ENCODE assay signal across 8 mouse cellular contexts in genomic region chr1:131827787-131828258, GRCm38 (mm10). TPM values are rescaled to one million over a fixed set of nuclear protein-coding genes. Genes with fewer than 3 reads are reported as not detected.
DNase-seq lines count a peak whose midpoint lies in the region; ATAC-seq and TF ChIP-seq lines count a peak whose summit lies in the region.

No protein-coding gene starts in this region.

- peaks cover 8% of the 10 kb centered on the region; the same call in 1 of the 2 replicates for H3K4me1 ChIP-seq in bone marrow macrophage, adult 2 months (ENCODE audit: control insufficient read depth, insufficient read depth, low read length)
- peaks cover 3% of the 10 kb centered on the region; the same call in 1 of the 2 replicates for H3K4me1 ChIP-seq in embryonic fibroblast, embryonic 13.5 days (ENCODE audit: control insufficient read depth, insufficient read depth, low read length)
- peaks cover 7% of the 10 kb centered on the region for H3K4me1 ChIP-seq in kidney, embryonic 14.5 days (ENCODE audit: control insufficient read depth, insufficient read depth, low read length)
- peaks cover 38% of the 10 kb centered on the region for H3K4me1 ChIP-seq in limb, embryonic 15.5 days

- H3K36me3 ChIP-seq in kidney, embryonic 14.5 days (ENCODE audit: control insufficient read depth, insufficient read depth, low read length): peaks cover 12% of the 10 kb centered on the region; the same call in 1 of the 2 replicates
- peaks cover 19% of the 10 kb centered on the region for H3K36me3 ChIP-seq in limb, embryonic 15.5 days

- WGBS in kidney, embryonic 14.5 days: under 1% methylated on average over 36 of the region's 36 CpGs
- WGBS in limb, embryonic 15.5 days: 0% methylated on average over 35 of the region's 36 CpGs

- no peak for TF ChIP-seq POLR2A in bone marrow macrophage, adult 2 months (IDR thresholded peaks at IDR 0.05; ENCODE audit: borderline replicate concordance, low read depth, low read length)
- TF ChIP-seq POLR2A in embryonic fibroblast, embryonic 13.5 days (IDR thresholded peaks at IDR 0.05; ENCODE audit: low read depth, low read length): peak; percentile 85

- no peak for TF ChIP-seq CTCF in bone marrow macrophage, adult 2 months (IDR thresholded peaks at IDR 0.05; ENCODE audit: low read depth, low read length)
- TF ChIP-seq CTCF in embryonic fibroblast, embryonic 13.5 days (IDR thresholded peaks at IDR 0.05; ENCODE audit: borderline replicate concordance, insufficient read depth, low read length): no peak

- peak overlapping the region; percentile 12; the same call in 1 of the 2 replicates for H3K27ac ChIP-seq in bone marrow macrophage, adult 2 months (ENCODE audit: insufficient read depth, low read depth, low read length)
- H3K27ac ChIP-seq in embryonic fibroblast, embryonic 13.5 days (ENCODE audit: insufficient read depth, low read length): peak overlapping the region; percentile 57
- H3K27ac ChIP-seq in kidney, embryonic 14.5 days (ENCODE audit: low read depth, low read length): peak overlapping the region; percentile 77
- H3K27ac ChIP-seq in limb, embryonic 15.5 days: peak overlapping the region; percentile 93

- H3K4me3 ChIP-seq in bone marrow macrophage, adult 2 months (ENCODE audit: insufficient read depth, low read length): peak overlapping the region; percentile 85
- peak overlapping the region; percentile 81 for H3K4me3 ChIP-seq in embryonic fibroblast, embryonic 13.5 days (ENCODE audit: insufficient read depth, low read length)
- H3K4me3 ChIP-seq in kidney, embryonic 14.5 days (ENCODE audit: low read length): peak overlapping the region; percentile 71
- peak overlapping the region; percentile 81 for H3K4me3 ChIP-seq in limb, embryonic 15.5 days

- H3K9me3 ChIP-seq in kidney, embryonic 14.5 days (ENCODE audit: control insufficient read depth, low read length): no peaks in the 10 kb centered on the region
- no peaks in the 10 kb centered on the region for H3K9me3 ChIP-seq in limb, embryonic 15.5 days

- DNase-seq in A20 (ENCODE audit: low read depth, low spot score): peak; percentile 97
- DNase-seq in heart, adult 9 months (ENCODE audit: low spot score in 2 of 2): peak; percentile 95 to 96
- peak; percentile 76 to 90 for DNase-seq in monocyte, adult 2 months (ENCODE audit: low read depth in 1 of 2, low spot score in 2 of 2)
- peak; percentile 90 to 92 for DNase-seq in spleen, postnatal 36 days (ENCODE audit: low spot score in 2 of 2)

- H3K27me3 ChIP-seq in kidney, embryonic 14.5 days (ENCODE audit: control insufficient read depth, insufficient read depth, low read length): no peaks in the 10 kb centered on the region
- no peaks in the 10 kb centered on the region for H3K27me3 ChIP-seq in limb, embryonic 15.5 days

- H3K9ac ChIP-seq in kidney, embryonic 14.5 days (ENCODE audit: low read depth, low read length): peak overlapping the region; percentile 72
- H3K9ac ChIP-seq in limb, embryonic 15.5 days: peak overlapping the region; percentile 74

- peak; percentile 94 for ATAC-seq in kidney, embryonic 14.5 days (ENCODE audit: low FRiP score, low TSS enrichment)
- ATAC-seq in limb, embryonic 15.5 days (ENCODE audit: insufficient number of reproducible peaks, low FRiP score, low TSS enrichment, low read depth): peak; percentile 93

- peak overlapping the region; percentile 57 for H3K4me2 ChIP-seq in kidney, embryonic 14.5 days (replicated peaks; ENCODE audit: low read depth, low read length)
- peak overlapping the region; percentile 71 for H3K4me2 ChIP-seq in limb, embryonic 15.5 days

RNA-seq across cellular contexts. Expression of gene Slc41a1, which starts 0.5 kb away (rescaled TPM):
- 7.8 and 9.3 TPM in 2 replicates for polyA plus RNA-seq in bone marrow macrophage, adult 2 months (2012; ENCODE audit: insufficient read depth, insufficient read length, missing spikeins)
- 21.1 and 22.7 TPM in 2 replicates for polyA plus RNA-seq in embryonic fibroblast, embryonic 13.5 days (2011; ENCODE audit: insufficient read length, low read depth, missing spikeins)
- polyA plus RNA-seq in kidney, embryonic 14.5 days (2014; fragmentation: Nextera tagmentation; extraction: Ambion mirVana): 10.7 and 11.2 TPM in 2 replicates
- polyA plus RNA-seq in limb, embryonic 15.5 days (2015; fragmentation: Nextera tagmentation; extraction: Ambion mirVana): 16.4 and 18.8 TPM in 2 replicates

RNA-seq across cellular contexts. Expression of gene Pm20d1, which starts 30.6 kb away (rescaled TPM):
- not detected in 2 replicates for polyA plus RNA-seq in bone marrow macrophage, adult 2 months (2012; ENCODE audit: insufficient read depth, insufficient read length, missing spikeins)
- polyA plus RNA-seq in embryonic fibroblast, embryonic 13.5 days (2011; ENCODE audit: insufficient read length, low read depth, missing spikeins): 0.54 and 0.57 TPM in 2 replicates
- polyA plus RNA-seq in kidney, embryonic 14.5 days (2014; fragmentation: Nextera tagmentation; extraction: Ambion mirVana): 1.1 and 2.1 TPM in 2 replicates
- 0.24 and 0.29 TPM in 2 replicates for polyA plus RNA-seq in limb, embryonic 15.5 days (2015; fragmentation: Nextera tagmentation; extraction: Ambion mirVana)

RNA-seq across cellular contexts. Expression of gene Rab29, which starts 39.2 kb away (rescaled TPM):
- polyA plus RNA-seq in bone marrow macrophage, adult 2 months (2012; ENCODE audit: insufficient read depth, insufficient read length, missing spikeins): 65.7 and 70.3 TPM in 2 replicates
- 16.6 and 23.8 TPM in 2 replicates for polyA plus RNA-seq in embryonic fibroblast, embryonic 13.5 days (2011; ENCODE audit: insufficient read length, low read depth, missing spikeins)
- 15.4 and 17.2 TPM in 2 replicates for polyA plus RNA-seq in kidney, embryonic 14.5 days (2014; fragmentation: Nextera tagmentation; extraction: Ambion mirVana)
- 29.8 and 30.1 TPM in 2 replicates for polyA plus RNA-seq in limb, embryonic 15.5 days (2015; fragmentation: Nextera tagmentation; extraction: Ambion mirVana)

Comparison
In these comparisons a context has a peak if more than half of its experiments do, and no peak if none do; other contexts are left out.
1. Peak in every context shown above with its lines: DNase-seq, ATAC-seq, H3K4me3 ChIP-seq and H3K27ac ChIP-seq.
2. H3K27ac ChIP-seq: peak in every context shown above with its lines; median percentile 93 in limb, embryonic 15.5 days; 77 in kidney, embryonic 14.5 days; 57 in embryonic fibroblast, embryonic 13.5 days; 12 in bone marrow macrophage, adult 2 months.